Mouse (Mus musculus) embryonic facial prominence, embryonic 12.5 days (tissue): ENCODE results near the gene Pitpnm3. TPM values are rescaled to one million over a fixed set of nuclear protein-coding genes. Genes with fewer than 3 reads are reported as not detected.

Experiments
- ATAC-seq: fragments of 200-750 bp; cut with Nextera tagmentation; 2 replicates; pipeline ENCODE4 v1.8.0; 2017; ENCODE audit not compliant: insufficient number of reproducible peaks, insufficient read depth, low FRiP score, low TSS enrichment
- H3K27ac ChIP-seq: fragments of 300-500 bp; sonication (generic); 2 replicates; pipeline ENCODE4 v1.5.1; 2016; ENCODE audit warnings: mild to moderate bottlenecking
- H3K27me3 ChIP-seq: fragments of 300-500 bp; sonication (generic); 2 replicates; pipeline ENCODE4 v1.6.1; 2016; ENCODE audit warnings: mild to moderate bottlenecking, moderate library complexity
- H3K36me3 ChIP-seq: fragments of 300-500 bp; sonication (generic); 2 replicates; pipeline ENCODE4 v1.6.1; 2016; ENCODE audit warnings: mild to moderate bottlenecking
- H3K4me1 ChIP-seq: fragments of 300-500 bp; sonication (generic); 2 replicates; pipeline ENCODE4 v1.6.1; 2016
- H3K4me2 ChIP-seq: fragments of 300-500 bp; sonication (generic); replicated peaks from 2 replicates; pipeline ENCODE4 v1.6.1; 2016; ENCODE audit warnings: mild to moderate bottlenecking, moderate library complexity
- H3K4me3 ChIP-seq: fragments of 300-500 bp; sonication (generic); 2 replicates; pipeline ENCODE4 v1.5.1; 2016; ENCODE audit warnings: mild to moderate bottlenecking
- H3K9ac ChIP-seq: fragments of 300-500 bp; sonication (generic); 2 replicates; pipeline ENCODE4 v1.6.1; 2016; ENCODE audit warnings: mild to moderate bottlenecking, moderate library complexity
- H3K9me3 ChIP-seq: fragments of 300-500 bp; sonication (generic); 2 replicates; pipeline ENCODE4 v1.6.1; 2016; ENCODE audit warnings: mild to moderate bottlenecking, moderate library complexity
- WGBS: fragments of 180-500 bp; shearing (Covaris S2); methylation state at CpG from one replicate; pipeline ENCODE4 v1.1.7; 2016; 5-methylcytosine and 5-hydroxymethylcytosine counted together
- polyA plus RNA-seq: library from polyadenylated mRNA; unstranded; fragments of >200 nt; fragmentation: Nextera tagmentation; extraction: Ambion mirVana; gene quantifications from 2 replicates; pipeline ENCODE4 v1.2.1, GENCODE M21; 2016

The Pitpnm3 gene
- polyA plus RNA-seq, 1 experiment from 2014 or later = 0.24 TPM

DNA sequence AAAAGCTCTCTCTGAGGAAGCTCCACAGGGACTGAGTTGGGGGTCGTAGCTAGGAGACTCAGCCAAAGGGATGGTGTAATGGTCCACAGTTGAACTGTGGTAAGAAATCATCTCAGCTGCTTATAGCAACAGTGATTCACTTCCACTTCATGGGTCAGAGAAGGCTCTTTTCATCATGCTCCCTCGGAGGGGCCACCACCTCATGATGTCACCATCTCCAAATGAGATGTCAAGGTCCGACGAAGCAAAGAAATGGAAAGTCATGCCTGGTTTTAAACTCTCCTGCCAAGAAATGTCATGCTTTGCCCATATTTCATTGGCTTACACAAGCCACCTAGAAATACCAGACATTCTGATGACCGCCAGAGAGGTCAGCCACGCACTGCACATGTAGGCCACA is 15.2 kb downstream of the Pitpnm3 start:
- Histone ChIP-seq H3K9ac (no peak overlapping the region), H3K27me3 (no peaks in the 10 kb centered on the region), H3K4me1 (no peaks in the 10 kb centered on the region), H3K9me3 (no peaks in the 10 kb centered on the region), H3K4me2 (no peak overlapping the region), H3K4me3 (no peak overlapping the region), H3K27ac (no peak overlapping the region), H3K36me3 (no peaks in the 10 kb centered on the region)
- 89% methylated on average over 6 of the region's 6 CpGs for WGBS
- no peak for ATAC-seq

DNA sequence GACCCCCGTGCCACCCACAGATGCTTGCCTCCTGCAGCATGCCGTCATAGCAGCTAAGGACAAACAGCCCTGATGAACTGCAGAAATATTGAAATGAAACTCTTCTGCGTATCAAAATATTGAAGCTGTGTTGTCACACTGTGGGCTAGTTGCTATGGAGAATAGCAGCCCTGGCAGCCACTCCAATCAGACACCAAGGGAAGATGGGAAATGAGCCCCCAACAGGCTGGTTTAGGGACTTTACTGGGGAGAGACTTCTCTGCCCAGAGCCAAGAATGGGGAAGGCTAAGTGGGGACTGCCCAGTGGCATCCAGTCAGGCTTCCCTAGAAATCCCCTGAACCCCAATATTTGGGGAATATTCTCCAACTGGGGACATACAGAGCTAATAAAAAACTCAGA is 16.9 kb downstream of the Pitpnm3 start:
- WGBS = 76% methylated on average over 3 of the region's 3 CpGs
- H3K36me3 ChIP-seq = no peaks in the 10 kb centered on the region
- H3K27me3 ChIP-seq = no peaks in the 10 kb centered on the region
- no peaks in the 10 kb centered on the region for H3K4me1 ChIP-seq
- no peak overlapping the region for H3K27ac ChIP-seq
- no peak overlapping the region for H3K4me2 ChIP-seq
- no peak overlapping the region for H3K9ac ChIP-seq
- ATAC-seq = no peak
- no peak overlapping the region for H3K4me3 ChIP-seq
- no peaks in the 10 kb centered on the region for H3K9me3 ChIP-seq

DNA sequence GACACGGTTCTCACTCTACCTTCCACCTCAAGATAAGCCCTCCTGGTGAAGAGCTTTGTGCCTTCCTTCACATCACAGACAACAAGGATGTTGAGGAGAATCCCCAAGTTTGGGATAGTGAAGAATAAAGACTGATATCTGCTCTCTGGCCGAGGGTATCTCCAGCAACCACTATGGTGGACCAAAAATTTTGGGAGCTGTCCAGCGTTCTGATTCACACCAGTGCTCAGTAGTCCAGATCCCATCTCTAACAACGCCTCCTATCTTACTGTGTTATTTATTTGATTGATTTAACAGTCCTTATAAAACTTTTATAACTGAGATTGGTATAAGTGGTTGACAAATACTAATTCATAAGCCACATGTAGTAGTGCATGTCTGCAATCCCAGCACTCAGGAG is 22.3 kb downstream of the Pitpnm3 start:
- Histone ChIP-seq H3K36me3 (no peaks in the 10 kb centered on the region), H3K4me1 (no peaks in the 10 kb centered on the region), H3K9ac (no peak overlapping the region), H3K9me3 (no peaks in the 10 kb centered on the region), H3K4me3 (no peak overlapping the region), H3K27ac (no peak overlapping the region), H3K27me3 (no peaks in the 10 kb centered on the region), H3K4me2 (no peak overlapping the region)
- WGBS = 59% methylated on average over 4 of the region's 4 CpGs
- no peak for ATAC-seq

DNA sequence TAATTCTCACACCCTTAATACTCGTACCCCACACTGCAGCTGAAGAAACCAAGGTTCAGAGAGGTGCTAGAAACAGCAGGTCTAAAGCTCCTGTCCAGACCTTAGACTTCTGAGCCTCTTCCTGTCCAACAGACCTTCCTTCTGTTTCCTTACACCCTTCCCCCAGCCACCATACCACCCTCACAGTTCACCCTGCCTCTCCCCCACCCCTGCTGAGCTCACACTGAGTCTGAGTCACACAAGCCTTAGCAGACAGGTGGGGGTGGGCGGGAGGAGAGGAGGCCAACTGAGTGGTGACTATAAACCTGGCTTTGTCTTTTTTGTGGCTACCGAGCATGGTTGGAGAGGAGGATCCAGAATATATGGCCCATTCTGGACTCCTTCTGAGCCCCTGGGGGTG is 24.9 kb downstream of the Pitpnm3 start:
- 50% methylated on average over 3 of the region's 3 CpGs for WGBS
- H3K4me2 ChIP-seq = no peak overlapping the region
- no peaks in the 10 kb centered on the region for H3K36me3 ChIP-seq
- no peak overlapping the region for H3K9ac ChIP-seq
- no peak for ATAC-seq
- H3K27me3 ChIP-seq = no peaks in the 10 kb centered on the region
- peaks cover 3% of the 10 kb centered on the region; the same call in 1 of the 2 replicates for H3K9me3 ChIP-seq
- H3K27ac ChIP-seq = no peak overlapping the region
- no peak overlapping the region for H3K4me3 ChIP-seq
- H3K4me1 ChIP-seq = no peaks in the 10 kb centered on the region

DNA sequence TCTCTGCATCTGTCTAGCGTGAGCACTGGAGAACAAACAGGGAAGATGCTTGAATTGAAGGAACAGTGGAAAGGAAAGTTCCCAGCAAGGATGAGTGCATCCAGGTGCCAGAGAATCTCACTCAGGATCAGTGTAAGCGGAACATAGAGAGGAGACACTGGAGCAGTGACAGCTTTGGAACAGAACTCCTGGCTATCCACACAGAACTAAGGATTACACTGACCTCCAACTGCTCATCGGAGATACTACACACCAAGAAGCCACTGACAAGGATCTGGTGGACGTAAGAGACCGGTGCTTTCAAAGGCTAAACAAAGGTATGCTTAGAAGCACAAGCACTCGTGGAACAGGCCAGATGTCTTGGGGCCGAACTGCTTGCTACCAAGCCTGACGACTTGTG is 31.4 kb downstream of the Pitpnm3 start:
- Histone ChIP-seq H3K4me1 (0 out of 2 replicates have a peak, but pooled peaks cover 3% of the 10 kb centered on the region), H3K4me3 (no peak overlapping the region), H3K4me2 (no peak overlapping the region), H3K36me3 (no peaks in the 10 kb centered on the region), H3K27ac (no peak overlapping the region), H3K27me3 (no peaks in the 10 kb centered on the region), H3K9me3 (peaks cover 3% of the 10 kb centered on the region; the same call in 1 of the 2 replicates), H3K9ac (no peak overlapping the region)
- WGBS = 58% methylated on average over 8 of the region's 8 CpGs
- no peak for ATAC-seq

DNA sequence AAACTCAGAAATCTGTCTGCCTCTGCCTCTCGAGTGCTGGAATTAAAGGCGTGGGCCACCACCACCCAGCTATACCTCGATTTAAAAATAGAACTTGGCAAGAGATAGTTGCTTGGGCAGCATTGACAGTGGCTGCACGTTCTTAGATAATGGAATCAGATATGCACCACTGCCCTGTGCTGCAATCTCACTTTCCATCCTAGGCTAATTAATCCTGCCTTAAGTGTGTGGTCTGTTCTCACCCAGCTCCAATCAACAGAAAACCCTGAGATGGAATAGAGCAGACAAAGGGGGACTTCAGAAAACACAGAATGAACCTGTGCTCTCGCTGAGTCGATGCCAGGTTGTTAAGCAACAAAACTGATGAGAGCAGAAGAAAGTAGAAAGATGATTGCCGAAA is 32.0 kb downstream of the Pitpnm3 start:
- no peaks in the 10 kb centered on the region for H3K27me3 ChIP-seq
- no peak overlapping the region for H3K4me2 ChIP-seq
- H3K9ac ChIP-seq = no peak overlapping the region
- no peak overlapping the region for H3K4me3 ChIP-seq
- peaks cover 3% of the 10 kb centered on the region; the same call in 1 of the 2 replicates for H3K9me3 ChIP-seq
- no peak overlapping the region for H3K27ac ChIP-seq
- H3K4me1 ChIP-seq = 0 out of 2 replicates have a peak, but pooled peaks cover 3% of the 10 kb centered on the region
- 78% methylated on average over 7 of the region's 7 CpGs for WGBS
- no peak for ATAC-seq
- H3K36me3 ChIP-seq = no peaks in the 10 kb centered on the region

DNA sequence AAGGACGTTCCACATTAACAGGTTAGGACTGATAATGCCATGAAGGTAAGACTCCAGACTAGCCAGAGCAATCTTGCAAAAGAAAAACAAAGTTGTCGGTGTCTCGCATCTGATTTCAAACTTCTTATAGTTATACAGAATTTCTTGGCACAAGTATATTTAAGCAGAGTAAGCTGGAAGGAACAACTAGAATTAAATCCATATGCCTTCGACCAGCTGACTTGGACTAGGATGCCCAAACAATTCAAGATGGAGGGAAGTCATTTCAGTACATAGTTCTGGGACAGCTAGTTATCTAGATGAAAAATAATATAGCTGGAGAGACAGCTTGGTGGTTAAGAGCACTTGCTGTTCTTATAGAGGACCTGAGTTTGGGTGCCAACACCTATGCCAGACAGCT is 34.6 kb downstream of the Pitpnm3 start:
- Histone ChIP-seq H3K4me1 (0 out of 2 replicates have a peak, but pooled peaks cover 3% of the 10 kb centered on the region), H3K4me3 (no peak overlapping the region), H3K36me3 (no peaks in the 10 kb centered on the region), H3K27me3 (no peaks in the 10 kb centered on the region), H3K27ac (no peak overlapping the region), H3K9me3 (no peaks in the 10 kb centered on the region), H3K9ac (no peak overlapping the region), H3K4me2 (no peak overlapping the region)
- 65% methylated on average over 4 of the region's 4 CpGs for WGBS
- ATAC-seq = no peak

DNA sequence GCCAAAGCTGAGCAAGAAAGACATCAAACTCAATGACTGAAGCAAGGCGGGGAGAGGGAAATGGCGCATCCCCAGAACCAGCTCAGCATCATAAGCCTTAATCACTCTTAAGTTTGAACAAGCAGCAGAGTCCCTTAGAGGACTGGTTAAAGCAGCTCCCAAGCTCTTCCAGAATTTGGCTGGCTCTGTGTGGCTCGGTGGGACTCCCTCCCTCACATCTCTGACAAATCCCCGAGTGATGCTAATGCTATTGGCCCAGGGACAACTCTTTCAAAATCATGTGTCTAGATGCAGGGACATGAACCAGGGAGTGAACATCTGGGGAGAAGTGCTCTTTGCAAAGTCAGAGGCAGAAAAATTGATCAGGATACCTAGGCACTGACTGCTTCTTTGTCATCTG is 36.4 kb downstream of the Pitpnm3 start:
- H3K9me3 ChIP-seq = no peaks in the 10 kb centered on the region
- WGBS = 76% methylated on average over 4 of the region's 4 CpGs
- no peak for ATAC-seq
- H3K36me3 ChIP-seq = no peaks in the 10 kb centered on the region
- no peak overlapping the region for H3K4me3 ChIP-seq
- no peak overlapping the region for H3K27ac ChIP-seq
- no peaks in the 10 kb centered on the region for H3K27me3 ChIP-seq
- 0 out of 2 replicates have a peak, but pooled peaks cover 3% of the 10 kb centered on the region for H3K4me1 ChIP-seq
- H3K4me2 ChIP-seq = no peak overlapping the region
- no peak overlapping the region for H3K9ac ChIP-seq

DNA sequence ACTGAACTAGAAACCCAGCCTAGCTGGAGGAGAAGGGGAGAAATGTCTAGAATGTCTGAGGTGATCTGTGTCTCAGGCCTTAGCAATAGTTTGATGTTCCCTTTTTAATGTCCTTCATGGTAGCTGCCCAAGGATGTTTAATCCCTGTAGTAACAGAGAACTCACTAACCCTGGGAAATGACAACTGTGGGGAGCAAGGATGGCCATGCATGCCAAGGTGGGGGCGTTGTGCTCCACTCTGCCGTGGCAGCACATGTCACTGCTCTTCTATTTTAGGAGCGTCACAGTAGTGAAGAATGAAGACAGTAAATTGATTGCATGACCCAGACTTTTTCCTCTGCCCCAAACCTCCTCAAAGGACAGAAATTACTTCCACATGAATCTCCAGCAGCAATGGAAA is 37.6 kb downstream of the Pitpnm3 start:
- no peak for ATAC-seq
- H3K27me3 ChIP-seq = no peaks in the 10 kb centered on the region
- no peak overlapping the region for H3K4me2 ChIP-seq
- H3K9ac ChIP-seq = no peak overlapping the region
- no peak overlapping the region for H3K4me3 ChIP-seq
- H3K36me3 ChIP-seq = no peaks in the 10 kb centered on the region
- H3K9me3 ChIP-seq = no peaks in the 10 kb centered on the region
- no peak overlapping the region for H3K27ac ChIP-seq
- 55% methylated on average over 3 of the region's 3 CpGs for WGBS
- H3K4me1 ChIP-seq = 0 out of 2 replicates have a peak, but pooled peaks cover 3% of the 10 kb centered on the region

DNA sequence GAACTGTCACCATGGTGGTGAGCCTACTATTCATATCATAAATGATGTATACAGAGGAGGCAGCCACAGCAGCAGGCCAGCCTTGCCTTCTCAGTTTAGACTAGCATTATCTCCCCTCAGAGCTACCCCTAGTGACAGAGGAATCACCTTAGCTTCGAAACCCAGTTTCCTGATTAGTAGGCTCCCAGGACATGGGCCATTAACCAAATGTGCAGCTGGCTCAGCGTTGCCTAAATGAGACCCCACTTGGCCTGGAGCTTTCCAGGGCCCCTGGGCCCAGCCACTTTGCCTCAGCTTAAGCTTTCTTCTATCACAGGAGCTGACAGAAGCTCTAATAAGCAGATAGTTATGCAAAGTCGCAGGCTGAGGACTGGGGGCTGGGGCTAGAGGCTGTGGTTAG is 39.6 kb downstream of the Pitpnm3 start:
- 45% methylated on average over 3 of the region's 3 CpGs for WGBS
- no peaks in the 10 kb centered on the region for H3K27me3 ChIP-seq
- H3K9me3 ChIP-seq = no peaks in the 10 kb centered on the region
- no peak overlapping the region for H3K4me3 ChIP-seq
- ATAC-seq = no peak
- H3K27ac ChIP-seq = no peak overlapping the region
- no peaks in the 10 kb centered on the region for H3K36me3 ChIP-seq
- H3K4me2 ChIP-seq = no peak overlapping the region
- H3K9ac ChIP-seq = no peak overlapping the region
- 0 out of 2 replicates have a peak, but pooled peaks cover 3% of the 10 kb centered on the region for H3K4me1 ChIP-seq

DNA sequence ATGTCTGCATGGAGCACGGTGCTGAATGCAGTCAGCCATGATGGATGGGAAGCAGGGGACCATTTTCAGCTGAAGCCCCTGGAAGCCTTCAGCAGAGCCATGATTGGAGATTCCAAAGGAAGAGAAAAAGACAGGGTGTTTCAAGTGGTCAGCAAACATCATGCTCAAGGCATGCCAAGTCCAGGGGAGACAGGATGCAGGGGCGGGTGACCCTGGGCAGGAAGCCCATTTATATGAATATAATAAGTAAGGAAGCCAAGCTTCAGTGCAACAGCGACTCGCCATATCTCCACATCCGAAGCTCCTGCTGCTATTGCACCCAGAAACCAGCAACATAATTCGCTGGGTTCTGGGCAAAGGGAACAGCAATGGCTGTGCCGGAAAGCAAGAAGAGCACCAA is 41.1 kb downstream of the Pitpnm3 start:
- Histone ChIP-seq H3K27me3 (no peaks in the 10 kb centered on the region), H3K4me2 (no peak overlapping the region), H3K36me3 (no peaks in the 10 kb centered on the region), H3K4me1 (no peaks in the 10 kb centered on the region), H3K9ac (no peak overlapping the region), H3K27ac (no peak overlapping the region), H3K9me3 (no peaks in the 10 kb centered on the region), H3K4me3 (no peak overlapping the region)
- 86% methylated on average over 7 of the region's 7 CpGs for WGBS
- no peak for ATAC-seq

DNA sequence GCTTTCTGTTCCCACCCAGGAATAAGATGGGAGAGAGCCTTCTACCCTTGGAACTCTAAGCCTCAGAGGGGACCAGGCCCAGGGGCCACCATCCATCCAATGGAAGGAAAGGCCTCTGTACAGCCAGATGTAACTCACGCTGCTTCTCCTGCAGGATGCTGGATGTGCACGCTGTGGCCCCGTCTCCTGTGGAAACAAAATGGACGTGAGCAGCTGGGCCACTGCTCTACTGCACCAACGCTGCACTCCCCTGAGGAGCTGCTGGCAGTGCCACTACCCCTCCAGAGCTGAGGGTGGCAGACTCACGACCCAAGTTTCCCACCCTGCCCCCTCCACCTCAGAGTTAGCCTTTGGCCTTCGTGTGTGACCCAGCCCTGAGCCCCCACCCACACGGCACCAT is 43.2 kb downstream of the Pitpnm3 start:
- Histone ChIP-seq H3K9ac (no peak overlapping the region), H3K27me3 (no peaks in the 10 kb centered on the region), H3K4me2 (no peak overlapping the region), H3K4me3 (no peak overlapping the region), H3K27ac (no peak overlapping the region), H3K36me3 (no peaks in the 10 kb centered on the region), H3K9me3 (no peaks in the 10 kb centered on the region), H3K4me1 (no peaks in the 10 kb centered on the region)
- ATAC-seq = peak; percentile 28; the same call in 1 of the 2 replicates
- 59% methylated on average over 8 of the region's 8 CpGs for WGBS
